8 mouse cellular contexts compared by ENCODE assay signal in the genomic region with DNA sequence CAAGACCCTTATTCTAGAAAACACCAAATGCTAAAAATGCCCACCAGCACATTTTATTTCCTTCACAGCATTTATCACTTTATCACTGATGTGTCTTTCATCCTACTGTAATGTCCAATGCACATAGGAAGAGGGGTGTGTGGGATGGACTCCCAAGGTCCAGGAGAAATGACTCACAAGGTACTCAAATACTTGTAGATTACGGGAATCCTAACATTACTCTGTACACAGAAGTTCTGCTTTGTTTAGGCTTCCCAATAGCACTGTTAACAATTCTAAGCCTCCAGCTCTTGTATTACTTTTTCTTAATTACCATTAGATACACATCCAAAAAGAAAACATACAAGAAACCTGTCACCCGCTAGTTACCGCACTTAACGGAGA. TPM values are rescaled to one million over a fixed set of nuclear protein-coding genes. Genes with fewer than 3 reads are reported as not detected.
A peak's percentile ranks its signal among the peaks of the same experiment; 100 is the strongest.
DNase-seq lines count a peak whose midpoint lies in the region; ATAC-seq and TF ChIP-seq lines count a peak whose summit lies in the region.

No protein-coding gene starts in this region.

- no peak for TF ChIP-seq POLR2A in MEL (IDR thresholded peaks at IDR 0.05; ENCODE audit: control insufficient read depth in 1 of 2, insufficient read depth in 1 of 2, low read depth in 1 of 2, low read length in 2 of 2, poor library complexity in 1 of 2)

- DNase-seq in heart, adult 11 months: no peak
- DNase-seq in MEL (ENCODE audit: low read depth, low spot score): no peak
- no peak for DNase-seq in hindbrain, embryonic 10.5 days (ENCODE audit: low spot score)
- DNase-seq in midbrain, embryonic 10.5 days (ENCODE audit: low spot score): no peak
- DNase-seq in frontal cortex, postnatal 14 days (ENCODE audit: low spot score in 2 of 2): no peak

- no peaks in the 10 kb centered on the region for H3K36me3 ChIP-seq in heart, embryonic 15.5 days
- H3K36me3 ChIP-seq in MEL (ENCODE audit: control insufficient read depth in 1 of 2, insufficient read depth in 2 of 2, low read length in 2 of 2): peaks cover 0 to 21% of the 10 kb centered on the region in 2 experiments; a peak in 2 of 4 replicates
- H3K36me3 ChIP-seq in hindbrain, embryonic 10.5 days: no peaks in the 10 kb centered on the region
- no peaks in the 10 kb centered on the region for H3K36me3 ChIP-seq in midbrain, embryonic 10.5 days

- H3K4me1 ChIP-seq in heart, embryonic 15.5 days (replicated peaks): peaks cover 14% of the 10 kb centered on the region; the same call in 1 of the 2 replicates
- 0 out of 4 replicates have a peak, but pooled peaks cover 0 to 3% of the 10 kb centered on the region in 2 experiments for H3K4me1 ChIP-seq in MEL (ENCODE audit: control insufficient read depth in 1 of 2, insufficient read depth in 2 of 2, low read length in 2 of 2)
- peaks cover 29% of the 10 kb centered on the region for H3K4me1 ChIP-seq in hindbrain, embryonic 10.5 days (replicated peaks)
- H3K4me1 ChIP-seq in midbrain, embryonic 10.5 days: peaks cover 31% of the 10 kb centered on the region

- H3K9me3 ChIP-seq in heart, embryonic 15.5 days (replicated peaks): no peaks in the 10 kb centered on the region
- H3K9me3 ChIP-seq in MEL (replicated peaks; ENCODE audit: insufficient read depth, low read length): no peaks in the 10 kb centered on the region
- H3K9me3 ChIP-seq in hindbrain, embryonic 10.5 days: no peaks in the 10 kb centered on the region
- H3K9me3 ChIP-seq in midbrain, embryonic 10.5 days (replicated peaks): no peaks in the 10 kb centered on the region

- no peak for TF ChIP-seq EP300 in MEL (IDR thresholded peaks at IDR 0.05; ENCODE audit: low read depth in 1 of 2, low read length in 2 of 2)

- H3K9ac ChIP-seq in heart, embryonic 15.5 days: peak overlapping the region; percentile 98
- peak overlapping the region; percentile 97 for H3K9ac ChIP-seq in MEL (ENCODE audit: control insufficient read depth, low read depth, low read length, poor library complexity, severe bottlenecking)

- H3K79me2 ChIP-seq in MEL (ENCODE audit: control insufficient read depth, insufficient read depth, low read length, poor library complexity): peaks cover 15% of the 10 kb centered on the region

- H3K27ac ChIP-seq in heart, embryonic 15.5 days: peak overlapping the region; percentile 99
- H3K27ac ChIP-seq in MEL (ENCODE audit: control insufficient read depth, low read depth, low read length): peak overlapping the region; percentile 48
- H3K27ac ChIP-seq in hindbrain, embryonic 10.5 days: peak overlapping the region; percentile 100
- H3K27ac ChIP-seq in midbrain, embryonic 10.5 days (replicated peaks): peak overlapping the region; percentile 98

- H3K4me2 ChIP-seq in heart, embryonic 15.5 days: peak overlapping the region; percentile 72

- ATAC-seq in heart, embryonic 15.5 days (replicated peaks; ENCODE audit: insufficient number of reproducible peaks, insufficient read depth, low FRiP score, low read depth): no peak
- no peak for ATAC-seq in megakaryocyte-erythroid progenitor cell, adult 5-6 weeks (replicated peaks; ENCODE audit: low FRiP score, low TSS enrichment, poor library complexity, severe bottlenecking)
- no peak for ATAC-seq in CD4-positive, CD25-positive, alpha-beta regulatory T cell, adult 4 months

- TF ChIP-seq RAD21 in MEL (IDR thresholded peaks at IDR 0.05; ENCODE audit: low read depth, low read length): no peak

- TF ChIP-seq CTCF in MEL (IDR thresholded peaks at IDR 0.05 in 2 of 3, conservative IDR thresholded peaks at IDR 0.05 in 1 of 3; ENCODE audit: control insufficient read depth in 1 of 3, insufficient read depth in 1 of 3, low read depth in 2 of 3, low read length in 3 of 3, poor library complexity in 1 of 3, severe bottlenecking in 1 of 3): no peak

- peak overlapping the region; percentile 91 for H3K4me3 ChIP-seq in heart, embryonic 15.5 days
- peak overlapping the region; percentile 54 to 62 for H3K4me3 ChIP-seq in MEL (ENCODE audit: control insufficient read depth in 1 of 2, insufficient read depth in 1 of 2, low read depth in 2 of 2, low read length in 2 of 2)
- peak overlapping the region; percentile 86 for H3K4me3 ChIP-seq in hindbrain, embryonic 10.5 days
- peak overlapping the region; percentile 79 for H3K4me3 ChIP-seq in midbrain, embryonic 10.5 days

- WGBS in heart, embryonic 15.5 days: 1% methylated on average over 4 of the region's 4 CpGs
- 1% methylated on average over 4 of the region's 4 CpGs for WGBS in hindbrain, embryonic 10.5 days
- WGBS in midbrain, embryonic 10.5 days: 2% methylated on average over 4 of the region's 4 CpGs

- H3K27me3 ChIP-seq in heart, embryonic 15.5 days: no peaks in the 10 kb centered on the region
- H3K27me3 ChIP-seq in MEL (ENCODE audit: control insufficient read depth in 1 of 2, insufficient read depth in 2 of 2, low read length in 2 of 2): no peaks in the 10 kb centered on the region
- H3K27me3 ChIP-seq in hindbrain, embryonic 10.5 days (ENCODE audit: insufficient read depth, poor library complexity, severe bottlenecking): no peaks in the 10 kb centered on the region
- H3K27me3 ChIP-seq in midbrain, embryonic 10.5 days (ENCODE audit: low read depth, poor library complexity, severe bottlenecking): no peaks in the 10 kb centered on the region

TF ChIP-seq in MEL, 35 proteins besides CTCF, POLR2A, EP300 and RAD21:
- TF ChIP-seq CHD1 (IDR thresholded peaks at IDR 0.05; ENCODE audit: low read depth, low read length) (no peak), MYB (IDR thresholded peaks at IDR 0.05; ENCODE audit: low read depth, low read length) (no peak), CHD2 (IDR thresholded peaks at IDR 0.05; ENCODE audit: low read length) (no peak), ZC3H11A (IDR thresholded peaks at IDR 0.05; ENCODE audit: low read depth, low read length) (no peak), MXI1 (IDR thresholded peaks at IDR 0.05; ENCODE audit: low read depth, low read length) (no peak)

RNA-seq across cellular contexts. Expression of gene Slc39a10, which starts 40.4 kb away (rescaled TPM):
- polyA plus RNA-seq in heart, embryonic 15.5 days (2015; fragmentation: Nextera tagmentation; extraction: Ambion mirVana): 21.7 and 22.2 TPM in 2 replicates
- 14.9 and 15.2 TPM in 2 replicates for total RNA-seq in MEL (2012; rRNA removed)
- 10 to 100 TPM in 1 of 2 experiments, not detected in 1; 17.7 TPM for polyA plus RNA-seq in MEL (2012; ENCODE audit: insufficient read depth in 1 of 2, insufficient read length in 2 of 2, low read depth in 1 of 2, low replicate concordance in 2 of 2, missing spikeins in 1 of 2)
- polyA plus RNA-seq in hindbrain, embryonic 10.5 days (2016; fragmentation: Nextera tagmentation; extraction: Ambion mirVana): 44.6 and 63.8 TPM in 2 replicates
- 61.7 and 66.0 TPM in 2 replicates for polyA plus RNA-seq in midbrain, embryonic 10.5 days (2016; fragmentation: Nextera tagmentation; extraction: Ambion mirVana)
- total RNA-seq in megakaryocyte-erythroid progenitor cell, adult 5-6 weeks (2014; fragmentation: Nextera tagmentation): 13.2 and 15.7 TPM in 2 replicates
- 18.7 and 21.4 TPM in 2 replicates for total RNA-seq in megakaryocyte-erythroid progenitor cell, adult 5-6 weeks (2017)
- 10 to 100 TPM; 15.2 to 15.8 TPM for polyA plus RNA-seq in CD4-positive, CD25-positive, alpha-beta regulatory T cell, adult 4 months (2017; shearing (Covaris generic))

Comparison
In these comparisons a context has a peak if more than half of its experiments do, and no peak if none do; other contexts are left out.
1. H3K27ac ChIP-seq: peak in every context shown above with its lines; median percentile 100 in hindbrain, embryonic 10.5 days; 99 in heart, embryonic 15.5 days; 98 in midbrain, embryonic 10.5 days; 48 in MEL.